Mouse (Mus musculus) forebrain, embryonic 13.5 days (tissue): ENCODE measurements around the gene Cracr2b. TPM values are rescaled to one million over a fixed set of nuclear protein-coding genes. Genes with fewer than 3 reads are reported as not detected.

Source experiments
- ATAC-seq: fragments of 200-750 bp; cut with Nextera tagmentation; 2 replicates; pipeline ENCODE4 v1.8.0; 2017
- H3K27ac ChIP-seq: fragments of 300-500 bp; sonication (generic); 2 replicates; pipeline ENCODE4 v1.5.1; 2015; ENCODE audit warnings: inconsistent platforms, mild to moderate bottlenecking, moderate library complexity
- H3K27me3 ChIP-seq: fragments of 300-500 bp; sonication (generic); 2 replicates; pipeline ENCODE4 v1.6.1; 2015; ENCODE audit warnings: mild to moderate bottlenecking, inconsistent platforms
- H3K36me3 ChIP-seq: fragments of 300-500 bp; sonication (generic); 2 replicates; pipeline ENCODE4 v1.6.1; 2015; ENCODE audit warnings: mild to moderate bottlenecking, inconsistent platforms; ENCODE audit not compliant: poor library complexity, severe bottlenecking
- H3K4me1 ChIP-seq: fragments of 300-500 bp; sonication (generic); 2 replicates; pipeline ENCODE4 v1.6.1; 2015; ENCODE audit warnings: inconsistent platforms
- H3K4me2 ChIP-seq: fragments of 300-500 bp; sonication (generic); 2 replicates; pipeline ENCODE4 v1.6.1; 2015; ENCODE audit warnings: inconsistent platforms, mild to moderate bottlenecking, moderate library complexity
- H3K4me3 ChIP-seq: fragments of 300-500 bp; sonication (generic); 2 replicates; pipeline ENCODE4 v1.5.1; 2015; ENCODE audit warnings: mild to moderate bottlenecking, inconsistent platforms
- H3K9ac ChIP-seq: fragments of 300-500 bp; sonication (generic); 2 replicates; pipeline ENCODE4 v1.6.1; 2015; ENCODE audit warnings: mild to moderate bottlenecking, inconsistent platforms
- H3K9me3 ChIP-seq: fragments of 300-500 bp; sonication (generic); replicated peaks from 2 replicates; pipeline ENCODE4 v1.6.1; 2016; ENCODE audit warnings: inconsistent platforms
- WGBS: fragments of 180-500 bp; shearing (Covaris S2); methylation state at CpG from one replicate; pipeline ENCODE4 v1.1.7; 2015; 5-methylcytosine and 5-hydroxymethylcytosine counted together
- polyA plus RNA-seq: library from polyadenylated mRNA; unstranded; fragments of >200 nt; fragmentation: Nextera tagmentation; extraction: Ambion mirVana; gene quantifications from 2 replicates; pipeline ENCODE4 v1.2.1, GENCODE M21; 2015

Gene Cracr2b
- polyA plus RNA-seq, result 3.2 and 6.0 TPM in 2 replicates

GRCm38 (mm10) chr7:141460391-141461113 lies at the start of gene Cracr2b:
TSS of gene Cracr2b (plus strand) at chr7:141461094.
- no peak for ATAC-seq
- Histone ChIP-seq H3K4me2 (peak within 1 kb of the TSS; percentile 62), H3K27me3 (peaks cover 72% of the 10 kb centered on the region), H3K9me3 (no peaks in the 10 kb centered on the region), H3K27ac (no peak within 1 kb of the TSS), H3K9ac (peak within 1 kb of the TSS; percentile 45), H3K4me3 (peak within 1 kb of the TSS; percentile 36), H3K4me1 (peaks cover 31% of the 10 kb centered on the region), H3K36me3 (peaks cover 21% of the 10 kb centered on the region)
- WGBS, result 74% methylated on average over 15 of the region's 15 CpGs

- Histone ChIP-seq H3K27me3 (no peaks in the 10 kb centered on the region), H3K9me3 (0 out of 2 replicates have a peak, but pooled peaks cover 2% of the 10 kb centered on the region), H3K4me2 (no peak overlapping the region), H3K4me3 (no peak overlapping the region), H3K36me3 (peaks cover 35% of the 10 kb centered on the region), H3K27ac (no peak overlapping the region), H3K9ac (no peak overlapping the region), H3K4me1 (peaks cover 22% of the 10 kb centered on the region)
- 100% methylated on average over 1 of the region's 1 CpGs for WGBS
- no peak for ATAC-seq
Measured at GRCm38 (mm10) chr7:141411667-141412066, 49.2 kb upstream of the Cracr2b start.

- Histone ChIP-seq H3K4me3 (peak overlapping the region; percentile 77), H3K9me3 (no peaks in the 10 kb centered on the region), H3K9ac (peak overlapping the region; percentile 91), H3K4me2 (peak overlapping the region; percentile 96), H3K36me3 (peaks cover 24% of the 10 kb centered on the region), H3K27ac (peak overlapping the region; percentile 81), H3K4me1 (peaks cover 22% of the 10 kb centered on the region), H3K27me3 (peaks cover 1% of the 10 kb centered on the region; the same call in 1 of the 2 replicates)
- 3% methylated on average over 16 of the region's 16 CpGs for WGBS
- ATAC-seq, result no peak
Measured at GRCm38 (mm10) chr7:141413331-141413730, 47.6 kb upstream of the Cracr2b start.

- peaks cover 18% of the 10 kb centered on the region for H3K36me3 ChIP-seq
- H3K4me1 ChIP-seq, result peaks cover 20% of the 10 kb centered on the region
- under 1% methylated on average over 55 of the region's 56 CpGs for WGBS
- peaks cover 3% of the 10 kb centered on the region; the same call in 1 of the 2 replicates for H3K27me3 ChIP-seq
- H3K4me3 ChIP-seq, result peak within 1 kb of the TSS; percentile 77
- H3K9ac ChIP-seq, result peak within 1 kb of the TSS; percentile 91
- peak; percentile 89 for ATAC-seq
- no peaks in the 10 kb centered on the region for H3K9me3 ChIP-seq
- peak within 1 kb of the TSS; percentile 96 for H3K4me2 ChIP-seq
- H3K27ac ChIP-seq, result peak within 1 kb of the TSS; percentile 81
Measured at GRCm38 (mm10) chr7:141413809-141414584, 46.9 kb upstream of the Cracr2b start, which contains the start of gene Gatd1. TSS of gene Gatd1 (minus strand) at chr7:141414136.

GRCm38 (mm10) chr7:141416144-141416841 lies 44.6 kb upstream of the Cracr2b start:
- no peak overlapping the region for H3K4me3 ChIP-seq
- peaks cover 15% of the 10 kb centered on the region for H3K4me1 ChIP-seq
- 77% methylated on average over 6 of the region's 6 CpGs for WGBS
- ATAC-seq, result no peak
- 0 out of 2 replicates have a peak overlapping the region, but pooled peaks have one; percentile 2 for H3K9ac ChIP-seq
- no peak overlapping the region for H3K4me2 ChIP-seq
- H3K27ac ChIP-seq, result no peak overlapping the region
- H3K36me3 ChIP-seq, result no peaks in the 10 kb centered on the region
- H3K27me3 ChIP-seq, result peaks cover 3% of the 10 kb centered on the region; the same call in 1 of the 2 replicates
- no peaks in the 10 kb centered on the region for H3K9me3 ChIP-seq

- peaks cover 3% of the 10 kb centered on the region; the same call in 1 of the 2 replicates for H3K27me3 ChIP-seq
- H3K36me3 ChIP-seq, result no peaks in the 10 kb centered on the region
- H3K4me3 ChIP-seq, result no peak overlapping the region
- peaks cover 10% of the 10 kb centered on the region for H3K4me1 ChIP-seq
- H3K27ac ChIP-seq, result no peak overlapping the region
- H3K9me3 ChIP-seq, result no peaks in the 10 kb centered on the region
- WGBS, result 70% methylated on average over 8 of the region's 8 CpGs
- ATAC-seq, result no peak
- H3K4me2 ChIP-seq, result no peak overlapping the region
- H3K9ac ChIP-seq, result no peak overlapping the region
Measured at GRCm38 (mm10) chr7:141417731-141418681, 42.9 kb upstream of the Cracr2b start.

GRCm38 (mm10) chr7:141418970-141419369 lies 41.9 kb upstream of the Cracr2b start:
- Histone ChIP-seq H3K4me1 (peaks cover 6% of the 10 kb centered on the region), H3K4me2 (no peak overlapping the region), H3K9me3 (no peaks in the 10 kb centered on the region), H3K9ac (no peak overlapping the region), H3K36me3 (no peaks in the 10 kb centered on the region), H3K4me3 (no peak overlapping the region), H3K27me3 (peaks cover 3% of the 10 kb centered on the region; the same call in 1 of the 2 replicates), H3K27ac (no peak overlapping the region)
- 65% methylated on average over 7 of the region's 7 CpGs for WGBS
- no peak for ATAC-seq

GRCm38 (mm10) chr7:141420030-141420702 lies 40.7 kb upstream of the Cracr2b start:
- peaks cover 3% of the 10 kb centered on the region; the same call in 1 of the 2 replicates for H3K27me3 ChIP-seq
- H3K9me3 ChIP-seq, result no peaks in the 10 kb centered on the region
- WGBS, result 88% methylated on average over 9 of the region's 9 CpGs
- H3K27ac ChIP-seq, result no peak overlapping the region
- ATAC-seq, result no peak
- no peak overlapping the region for H3K4me2 ChIP-seq
- H3K9ac ChIP-seq, result no peak overlapping the region
- no peak overlapping the region for H3K4me3 ChIP-seq
- H3K4me1 ChIP-seq, result no peaks in the 10 kb centered on the region
- H3K36me3 ChIP-seq, result no peaks in the 10 kb centered on the region

- peaks cover 16% of the 10 kb centered on the region for H3K36me3 ChIP-seq
- ATAC-seq, result no peak
- no peaks in the 10 kb centered on the region for H3K9me3 ChIP-seq
- H3K27ac ChIP-seq, result no peak overlapping the region
- H3K9ac ChIP-seq, result no peak overlapping the region
- H3K4me2 ChIP-seq, result no peak overlapping the region
- peaks cover 7% of the 10 kb centered on the region for H3K4me1 ChIP-seq
- no peak overlapping the region for H3K4me3 ChIP-seq
- WGBS, result 81% methylated on average over 4 of the region's 4 CpGs
- H3K27me3 ChIP-seq, result no peaks in the 10 kb centered on the region
Measured at GRCm38 (mm10) chr7:141423811-141424210, 37.1 kb upstream of the Cracr2b start.

GRCm38 (mm10) chr7:141426948-141427730 lies 33.8 kb upstream of the Cracr2b start:
- H3K27me3 ChIP-seq, result no peaks in the 10 kb centered on the region
- H3K36me3 ChIP-seq, result peaks cover 37% of the 10 kb centered on the region
- H3K4me2 ChIP-seq, result no peak overlapping the region
- no peak overlapping the region for H3K4me3 ChIP-seq
- H3K4me1 ChIP-seq, result peaks cover 23% of the 10 kb centered on the region
- H3K9me3 ChIP-seq, result no peaks in the 10 kb centered on the region
- H3K27ac ChIP-seq, result no peak overlapping the region
- WGBS, result 90% methylated on average over 12 of the region's 12 CpGs
- ATAC-seq, result no peak
- H3K9ac ChIP-seq, result no peak overlapping the region
